Mouse (Mus musculus): ENCODE measurements at regions not wholly inside any gene's neighbourhood (a gene's known extent, or its start where the extent isn't known, plus 50 kb on each side); places are given as distances from the start of the nearest gene placed in this dataset.

GRCm38 (mm10) chr9:47466767-47467166 is 63.2 kb upstream of the Cadm1 start:
- H3K27ac ChIP-seq, result no peak overlapping the region
- no peak for TF ChIP-seq CTCF (IDR thresholded peaks at IDR 0.05)
- DNase-seq (ENCODE audit: extremely low spot score in 1 of 2, low spot score in 2 of 2), result no peak
- intact Hi-C loops (cut with DNase I), result no loop called here
- no peak overlapping the region for H3K4me3 ChIP-seq

DNA sequence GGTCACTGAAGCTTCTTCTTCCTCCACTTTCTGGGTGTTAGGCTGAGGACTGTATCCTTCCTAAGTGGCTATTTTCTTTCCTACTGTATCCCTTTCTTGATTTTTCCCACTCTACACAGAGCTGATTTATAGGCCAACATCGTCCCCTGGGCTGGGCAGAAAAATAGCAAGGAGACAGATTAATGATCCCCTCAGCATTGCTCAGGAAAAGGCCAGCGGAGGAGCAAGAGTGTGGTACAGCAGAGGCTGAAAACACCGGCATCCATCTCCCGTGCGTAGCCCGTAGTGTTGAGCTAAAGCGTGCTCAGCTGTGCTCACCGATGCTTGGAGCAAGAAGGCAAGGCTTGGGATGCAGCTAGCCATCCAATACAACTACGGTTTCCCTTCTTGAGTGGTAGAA is 62.2 kb upstream of the Cadm1 start:
- H3K4me3 ChIP-seq, result no peak overlapping the region
- no peak for TF ChIP-seq CTCF (IDR thresholded peaks at IDR 0.05)
- no peak for DNase-seq (ENCODE audit: extremely low spot score in 1 of 2, low spot score in 2 of 2)
- no peak overlapping the region for H3K27ac ChIP-seq
- intact Hi-C loops (cut with DNase I), result no loop called here

- no peak for DNase-seq (ENCODE audit: extremely low spot score in 1 of 2, low spot score in 2 of 2)
- no peak for TF ChIP-seq CTCF (IDR thresholded peaks at IDR 0.05)
These were observed 60.4 kb upstream of the Cadm1 start for GRCm38 (mm10) chr9:47469576-47469975.

DNA sequence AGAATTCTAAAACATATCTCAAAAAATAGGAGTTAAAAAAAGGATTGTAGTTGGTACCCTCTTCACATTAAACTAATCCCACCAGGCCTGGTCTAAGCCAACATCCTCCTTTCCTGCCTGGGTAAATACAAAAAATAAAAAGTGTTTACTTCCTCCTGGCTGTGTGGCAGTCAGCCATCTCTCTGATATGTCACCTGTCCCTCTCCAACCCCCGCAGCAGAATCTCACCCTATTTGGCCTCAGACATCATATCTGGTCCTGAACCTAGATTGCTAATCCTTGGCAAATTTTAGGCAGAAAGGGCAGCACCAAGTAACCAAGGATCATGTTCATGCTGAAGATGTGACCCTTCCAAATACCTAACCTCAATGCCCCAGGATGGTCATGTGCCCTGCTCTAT is 59.2 kb upstream of the Cadm1 start:
- Histone ChIP-seq H3K4me3 (no peak overlapping the region), H3K27ac (no peak overlapping the region)
- intact Hi-C loops (cut with DNase I), result no loop called here
- no peak for TF ChIP-seq CTCF (IDR thresholded peaks at IDR 0.05)
- DNase-seq (ENCODE audit: extremely low spot score in 1 of 2, low spot score in 2 of 2), result no peak

More at GRCm38 (mm10) chr9:47469576-47469975, 60.4 kb upstream of the Cadm1 start:
- H3K4me3 ChIP-seq, result no peak overlapping the region
- intact Hi-C loops (cut with DNase I), result no loop called here
- no peak overlapping the region for H3K27ac ChIP-seq

- Histone ChIP-seq H3K4me3 (no peak overlapping the region), H3K27ac (no peak overlapping the region)
- intact Hi-C loops (cut with DNase I), result no loop called here
- DNase-seq (ENCODE audit: extremely low spot score in 1 of 2, low spot score in 2 of 2), result no peak
- no peak for TF ChIP-seq CTCF (IDR thresholded peaks at IDR 0.05)
These were observed 58.1 kb upstream of the Cadm1 start for GRCm38 (mm10) chr9:47471767-47472420.

DNA sequence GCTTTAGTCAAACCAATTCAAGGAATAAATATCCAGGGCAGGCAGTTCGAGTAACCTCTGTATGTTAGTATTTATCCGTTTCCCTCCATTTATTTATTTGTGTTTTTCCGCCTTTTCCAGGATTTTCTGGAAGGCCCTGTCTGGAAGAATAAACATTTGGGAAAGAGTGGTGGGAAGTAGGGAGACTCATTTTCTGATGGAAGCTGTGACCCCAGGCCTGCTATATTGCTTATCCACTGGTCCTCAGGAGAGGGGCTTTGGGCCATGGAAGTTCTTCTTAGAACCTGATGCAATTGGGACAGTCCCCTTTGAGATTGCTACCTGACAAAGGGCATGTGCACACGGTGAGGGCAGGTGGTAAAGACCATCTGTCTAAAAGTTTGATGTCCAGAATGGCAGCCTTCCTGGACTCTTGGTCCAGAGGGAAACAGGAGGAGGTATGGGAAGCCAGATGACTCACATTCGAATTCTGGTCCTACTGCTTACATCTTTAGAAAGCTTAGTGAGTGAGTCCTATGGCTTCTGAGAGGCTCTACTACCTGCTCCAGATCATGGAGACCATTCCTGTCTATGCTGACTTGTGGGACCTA is 56.1 kb upstream of the Cadm1 start:
- no peak overlapping the region for H3K27ac ChIP-seq
- DNase-seq (ENCODE audit: extremely low spot score in 1 of 2, low spot score in 2 of 2), result no peak
- intact Hi-C loops (cut with DNase I), result no loop called here
- H3K4me3 ChIP-seq, result no peak overlapping the region
- TF ChIP-seq CTCF (IDR thresholded peaks at IDR 0.05), result no peak

DNA sequence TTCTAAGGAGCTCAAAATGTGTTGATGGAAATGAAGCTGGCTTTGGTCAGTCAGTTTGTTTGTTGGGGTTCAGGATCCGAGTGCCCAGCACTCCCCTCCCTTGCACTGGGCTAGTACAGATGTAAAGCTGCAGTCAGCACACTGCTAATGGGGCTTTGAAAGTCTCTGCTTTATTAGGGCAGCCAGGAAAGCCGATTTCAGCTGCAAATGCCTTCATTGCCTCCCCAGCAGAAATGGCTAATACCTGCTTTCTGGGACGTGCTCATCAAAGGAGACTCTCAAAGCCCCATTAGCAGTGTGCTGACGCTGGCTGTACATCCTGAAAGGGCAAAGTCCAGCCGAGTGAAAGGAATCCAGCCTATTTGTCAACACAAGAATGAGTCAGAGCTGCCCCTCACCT is 55.2 kb upstream of the Cadm1 start:
- no peak overlapping the region for H3K4me3 ChIP-seq
- no peak overlapping the region for H3K27ac ChIP-seq
- no peak for DNase-seq (ENCODE audit: extremely low spot score in 1 of 2, low spot score in 2 of 2)
- no peak for TF ChIP-seq CTCF (IDR thresholded peaks at IDR 0.05)
- intact Hi-C loops (cut with DNase I), result no loop called here

GRCm38 (mm10) chr9:47477889-47478288 is 52.1 kb upstream of the Cadm1 start:
- TF ChIP-seq CTCF (IDR thresholded peaks at IDR 0.05), result no peak
- DNase-seq (ENCODE audit: extremely low spot score in 1 of 2, low spot score in 2 of 2), result no peak
- H3K4me3 ChIP-seq, result no peak overlapping the region
- no peak overlapping the region for H3K27ac ChIP-seq
- intact Hi-C loops (cut with DNase I), result no loop called here

Measured in left cerebral cortex, adult 2 months (tissue).